Mouse (Mus musculus) layer of hippocampus, adult 9-11 months (tissue): ENCODE measurements at regions not wholly inside any gene's neighbourhood (a gene's known extent, or its start where the extent isn't known, plus 50 kb on each side); places are given as distances from the start of the nearest gene placed in this dataset.

ENCODE experiments used
- DNase-seq: peaks from one replicate; pipeline ENCODE4 v3.0.0; 2022

DNA sequence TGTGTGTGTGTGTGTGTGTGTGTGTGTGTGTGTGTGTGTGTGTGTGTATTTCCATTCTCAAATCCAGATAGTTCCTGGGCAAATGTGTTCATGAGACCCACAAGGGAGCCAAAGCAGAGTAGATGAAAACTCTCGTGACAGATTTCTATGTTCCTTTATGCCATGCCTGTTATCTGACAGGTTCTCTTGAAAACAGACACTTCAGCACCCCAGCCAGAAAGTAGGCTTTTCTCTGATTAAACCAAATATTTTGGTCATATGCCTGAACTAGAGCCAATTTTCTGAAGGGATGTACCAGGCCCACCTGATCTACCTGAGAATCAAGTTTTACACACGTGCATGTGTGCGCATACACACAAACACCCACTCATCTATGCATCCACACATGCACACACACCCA lies 95.5 kb downstream of the Psat1 start:
- no peak for DNase-seq

DNA sequence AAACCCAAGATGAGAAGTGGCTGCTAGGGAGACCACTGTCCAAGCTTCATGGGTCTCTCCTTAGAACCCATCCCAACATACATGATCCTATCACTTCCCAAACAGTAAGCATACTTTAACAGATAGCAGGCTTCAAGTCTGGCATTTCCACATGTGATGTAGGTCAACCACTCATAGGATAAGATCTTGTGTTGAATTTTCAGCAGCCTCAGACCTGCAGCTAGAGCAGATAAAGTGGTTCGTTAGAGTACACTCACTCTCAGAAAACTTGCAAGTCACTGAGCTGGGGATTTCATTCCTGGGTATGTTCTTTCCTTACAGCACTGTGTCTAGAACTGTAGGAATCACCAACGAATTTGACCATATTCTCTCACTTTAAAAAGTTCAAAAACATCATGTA lies 96.4 kb downstream of the Psat1 start:
- DNase-seq = no peak

GRCm38 (mm10) chr19:15849235-15849634 lies 97.9 kb downstream of the Psat1 start:
- no peak for DNase-seq

- peak; percentile 31 for DNase-seq
Measured at GRCm38 (mm10) chr19:15838327-15838726, 108.8 kb downstream of the Psat1 start.

DNA sequence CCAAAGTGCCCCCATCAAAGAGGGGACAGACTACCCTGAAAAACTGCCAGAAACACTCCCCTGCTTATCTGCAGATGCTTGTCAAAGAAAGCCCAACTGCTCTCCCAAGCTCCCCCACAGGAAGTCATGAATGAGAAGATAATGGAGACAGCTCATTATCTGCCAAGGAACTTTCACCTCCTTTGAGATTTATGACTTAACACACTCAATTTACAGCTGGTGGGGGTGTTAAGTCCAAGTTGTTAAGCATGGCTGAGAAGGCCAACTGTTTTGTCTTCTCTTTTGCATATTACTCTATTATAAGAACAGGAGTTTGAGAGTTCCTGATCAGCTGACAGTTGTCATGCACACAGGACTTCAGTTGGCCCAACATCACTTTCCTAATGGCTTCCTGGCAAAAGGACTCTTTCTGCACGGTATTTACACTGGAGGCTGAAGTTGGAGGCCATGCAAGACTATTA lies 109.4 kb downstream of the Psat1 start:
- DNase-seq = no peak

DNA sequence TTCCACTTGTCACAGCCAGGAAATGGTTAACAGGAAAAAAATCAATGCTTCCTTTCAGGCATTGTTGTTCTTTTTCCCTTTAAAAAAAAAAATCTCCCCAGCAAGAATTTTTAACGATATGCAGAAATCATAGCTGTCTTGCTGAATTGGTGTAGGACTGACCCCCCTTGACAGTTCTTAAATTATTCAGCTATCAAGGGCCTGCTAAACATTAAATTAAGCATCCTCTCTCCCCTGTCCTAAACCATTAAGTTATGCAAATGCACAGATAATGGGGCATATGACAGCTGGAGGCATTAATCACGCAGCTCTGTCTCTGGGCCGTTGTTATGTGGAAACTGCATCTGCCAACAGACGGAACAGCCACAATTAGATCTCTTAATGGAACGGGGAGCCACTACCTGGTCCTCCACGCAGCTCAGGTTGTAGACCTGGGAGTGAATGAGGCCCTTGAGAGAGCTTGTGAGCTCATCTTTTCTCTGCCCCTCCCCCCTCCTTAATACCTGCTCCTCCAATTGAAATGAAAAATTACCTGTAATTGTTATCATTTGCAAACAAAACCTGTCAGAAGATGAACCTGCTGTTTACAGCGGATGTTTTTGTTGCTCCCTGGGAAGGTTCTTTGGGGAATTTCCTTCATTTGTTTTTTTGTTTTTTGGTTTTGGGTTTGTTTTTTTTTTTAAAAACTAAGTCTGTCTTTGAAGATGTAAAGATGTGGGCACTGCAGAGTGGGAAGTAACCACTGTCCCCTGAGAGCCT lies 110.0 kb downstream of the Psat1 start:
- no peak for DNase-seq

DNA sequence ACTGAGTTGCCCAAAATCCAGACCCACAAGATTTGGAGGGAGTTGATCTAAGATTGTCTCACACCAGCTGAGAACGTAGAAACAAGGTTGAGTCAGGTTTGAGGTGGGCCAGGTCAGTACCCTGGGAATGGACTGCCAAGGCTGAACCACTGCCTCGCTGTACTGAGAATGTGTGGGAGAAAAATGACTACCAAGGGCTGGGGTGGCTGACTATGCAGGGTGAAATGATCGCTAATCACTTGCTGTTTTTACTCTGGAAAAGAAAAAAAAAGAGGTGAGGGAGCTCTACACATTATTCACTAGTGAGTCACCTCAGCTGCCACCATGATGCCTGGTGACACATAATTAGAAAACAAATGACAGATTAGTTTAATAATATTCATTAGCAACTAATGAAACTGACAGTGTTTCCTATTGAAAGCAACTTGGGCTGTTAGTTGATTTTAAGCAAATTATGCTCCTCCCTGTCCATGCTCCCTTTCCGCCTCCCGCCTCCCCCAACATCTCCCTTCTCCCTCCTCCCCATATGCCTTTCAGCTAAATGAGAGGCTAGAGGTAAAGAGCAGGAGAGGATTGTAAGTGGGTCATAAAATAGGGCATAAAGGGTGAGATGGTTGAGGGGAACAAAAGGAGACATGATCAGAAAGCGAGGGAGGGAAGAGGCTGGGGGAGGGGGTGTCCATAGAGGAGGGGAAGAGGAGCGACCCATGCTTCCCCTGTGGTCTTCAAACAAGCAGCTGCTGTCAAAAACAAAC lies 110.8 kb downstream of the Psat1 start:
- DNase-seq = no peak

- no peak for DNase-seq
Measured at GRCm38 (mm10) chr19:15830385-15830784, 116.8 kb downstream of the Psat1 start.

- no peak for DNase-seq
Measured at GRCm38 (mm10) chr19:15829158-15829557, 118.0 kb downstream of the Psat1 start.

GRCm38 (mm10) chr19:15827990-15828705 lies 119.0 kb downstream of the Psat1 start:
- DNase-seq = no peak

DNA sequence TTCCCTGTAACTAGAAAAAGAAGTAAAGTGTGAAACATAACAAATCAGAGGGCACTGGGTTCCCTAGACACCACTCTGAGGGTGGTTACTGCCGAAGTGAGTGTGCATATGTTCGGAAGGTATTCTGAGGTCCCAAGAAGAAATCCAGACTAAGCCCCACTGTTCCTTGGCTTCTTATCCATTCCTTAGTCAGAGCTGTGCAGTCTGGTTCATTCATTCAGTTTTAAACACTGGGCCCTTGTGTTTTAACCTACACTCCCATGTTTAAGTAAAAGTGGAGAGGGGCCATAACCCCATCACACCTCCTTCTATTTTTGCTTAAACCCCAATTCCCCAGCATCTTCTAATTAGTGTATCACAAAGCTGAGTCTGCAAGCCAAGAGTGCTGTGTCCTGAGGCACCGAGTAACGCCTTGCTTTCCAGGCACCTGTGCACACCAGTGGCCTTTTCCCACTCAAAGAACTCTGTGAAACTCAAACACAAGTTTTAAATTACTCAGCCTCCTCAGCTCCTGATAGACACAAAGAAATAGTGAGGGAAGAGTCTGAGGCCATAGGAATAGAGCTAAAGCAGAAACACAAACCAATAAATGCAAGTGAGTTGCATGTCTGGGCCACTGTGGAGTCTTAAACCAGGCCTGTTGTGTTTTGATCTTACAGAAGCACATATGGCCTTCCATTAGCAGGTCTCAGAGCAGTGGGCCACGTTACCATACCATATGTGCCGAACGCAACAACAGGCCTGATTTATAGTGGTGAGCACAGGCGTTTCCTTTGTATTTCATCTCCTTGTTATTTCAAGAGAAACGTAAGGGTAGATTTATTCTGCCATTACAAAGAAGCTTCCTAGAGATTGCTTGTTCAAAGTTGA lies 119.8 kb downstream of the Psat1 start:
- DNase-seq = no peak

DNA sequence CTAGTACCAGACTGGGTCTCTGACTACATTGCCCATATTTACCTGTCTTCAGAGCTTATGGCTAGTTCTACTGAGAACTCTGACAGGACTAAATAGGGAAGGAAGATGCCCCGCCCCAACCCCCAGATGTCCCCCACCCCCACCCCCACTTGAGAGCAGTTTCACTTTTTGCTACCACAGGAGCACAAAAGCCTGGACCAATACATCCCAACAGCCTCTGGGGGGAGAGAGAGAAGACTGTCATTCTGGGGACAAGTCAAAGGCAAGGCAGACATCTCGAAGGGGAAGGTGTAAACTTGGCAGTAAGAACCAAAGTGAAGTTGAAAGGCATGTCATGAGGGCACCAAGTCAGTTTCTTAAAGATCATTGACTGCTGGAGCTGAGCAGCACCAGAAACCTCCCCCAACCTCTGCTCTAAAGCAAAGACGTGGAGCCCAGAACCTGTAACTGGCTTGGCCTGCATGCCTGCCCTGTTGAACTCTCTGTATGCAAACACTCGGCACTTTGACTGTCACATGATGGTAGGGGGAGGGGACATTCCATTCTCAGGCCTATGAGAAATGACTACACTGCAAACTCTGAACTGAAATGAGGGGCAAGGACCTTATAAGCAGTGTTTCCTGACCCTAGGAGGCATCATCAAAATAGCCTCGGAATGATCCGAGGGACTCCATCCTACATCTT lies 123.3 kb downstream of the Psat1 start:
- DNase-seq = no peak

DNA sequence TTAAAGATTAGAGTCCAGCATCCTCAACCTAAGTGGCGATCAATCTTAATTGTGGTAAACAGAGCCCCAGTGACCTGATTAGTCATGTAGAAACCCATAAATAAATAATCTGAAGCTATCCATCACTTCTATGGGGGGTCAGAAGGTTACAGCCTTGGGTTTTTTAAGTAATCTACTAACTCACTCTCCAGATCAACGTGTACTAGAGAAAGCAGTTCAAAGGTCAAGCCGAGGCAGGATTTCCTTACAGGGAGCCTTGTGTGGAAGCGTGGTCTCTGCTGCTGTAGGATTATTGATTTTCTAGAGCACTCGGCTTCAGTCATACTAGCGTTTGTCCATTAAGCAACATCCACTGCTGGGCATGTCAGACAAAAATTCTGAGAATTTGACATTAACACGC lies 127.1 kb downstream of the Psat1 start:
- no peak for DNase-seq

DNA sequence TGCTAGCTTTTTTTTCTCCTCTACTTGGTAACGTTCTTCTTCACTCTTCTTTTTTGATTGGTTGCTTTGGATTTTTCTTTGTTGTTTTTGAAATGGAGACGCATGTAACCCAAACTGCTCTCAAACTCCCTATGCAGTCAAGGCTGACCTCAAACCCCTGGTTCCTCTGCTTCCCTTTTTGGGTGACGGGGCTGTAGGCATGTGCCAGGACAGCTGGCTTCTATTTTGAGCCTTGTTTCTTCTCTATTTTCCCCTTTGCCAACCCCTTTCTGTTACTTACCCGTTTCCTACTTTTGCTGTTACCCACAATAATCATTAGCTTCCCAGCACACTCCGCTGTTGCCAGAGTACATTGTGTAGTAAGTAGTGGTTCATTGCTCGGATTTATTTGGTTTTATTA lies 132.0 kb downstream of the Psat1 start:
- DNase-seq = peak; percentile 25

- DNase-seq = no peak
Measured at GRCm38 (mm10) chr19:15809008-15809407, 138.1 kb downstream of the Psat1 start.

- no peak for DNase-seq
Measured at GRCm38 (mm10) chr19:15807681-15808080, 139.5 kb downstream of the Psat1 start.

DNA sequence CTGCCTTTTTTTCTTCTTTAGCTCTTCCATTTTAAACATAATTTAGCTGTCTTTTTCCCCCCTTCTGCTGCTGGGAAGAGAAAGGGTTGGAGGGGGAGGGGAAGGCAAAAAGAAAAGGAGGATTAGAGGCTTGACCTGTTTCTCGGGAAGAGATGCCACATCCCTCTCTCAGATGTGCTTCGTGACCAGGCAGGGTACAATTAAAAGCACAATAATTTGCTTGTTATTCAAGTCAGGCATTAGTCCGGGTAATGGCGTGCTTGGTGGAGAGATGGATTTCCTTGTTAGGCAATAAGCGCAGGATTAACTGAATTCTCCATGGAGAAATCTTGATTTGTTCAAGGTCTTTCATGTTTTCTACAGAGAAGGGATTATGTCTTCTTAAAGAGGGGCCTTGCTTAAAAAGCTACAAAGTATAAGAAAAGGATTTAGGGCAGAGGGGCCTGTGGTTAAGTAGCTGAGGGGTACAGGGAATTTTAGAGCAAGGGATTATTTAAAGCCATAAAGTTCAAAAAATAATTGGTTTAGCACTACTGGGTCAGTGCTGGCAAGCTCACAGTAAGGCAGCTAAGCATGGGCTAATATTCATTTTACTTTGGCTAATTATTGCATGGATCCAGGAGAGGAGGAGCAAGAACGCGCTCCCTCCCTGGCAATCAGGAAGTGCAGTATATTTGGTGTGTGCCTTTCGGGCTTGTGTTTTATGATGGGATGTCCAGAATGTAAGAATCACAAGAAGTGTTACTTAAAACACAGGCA lies 143.8 kb downstream of the Psat1 start:
- peak; percentile 25 for DNase-seq

DNA sequence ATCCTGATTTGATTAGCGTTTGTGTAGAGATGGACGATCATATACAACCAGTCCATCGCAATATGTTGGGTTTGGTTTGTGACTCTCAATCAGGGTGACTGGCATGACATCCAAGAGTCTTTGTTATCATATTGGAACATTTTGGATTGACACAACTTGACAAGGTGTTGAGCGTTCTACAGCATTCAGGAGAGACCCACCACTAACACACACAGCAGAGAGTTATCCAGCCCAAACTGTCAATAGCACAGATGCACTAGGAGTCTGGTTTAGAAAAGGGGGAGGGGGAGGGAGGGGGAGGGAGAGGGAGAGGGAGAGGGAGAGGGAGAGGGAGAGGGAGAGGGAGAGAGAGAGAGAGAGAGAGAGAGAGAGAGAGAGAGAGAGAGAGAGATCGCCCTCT lies 144.5 kb downstream of the Psat1 start:
- DNase-seq = no peak

- DNase-seq = peak; percentile 88
Measured at GRCm38 (mm10) chr19:15801811-15802486, 145.2 kb downstream of the Psat1 start.

- peak; percentile 90 for DNase-seq
Measured at GRCm38 (mm10) chr19:15800856-15801706, 146.1 kb downstream of the Psat1 start.
